Mouse (Mus musculus): ENCODE data around the gene Nek8.

- TF ChIP-seq CTCF (IDR thresholded peaks at IDR 0.05; ENCODE audit: control insufficient read depth, insufficient read depth, insufficient replicate concordance, low read depth, low read length) (no peak), POLR2A (IDR thresholded peaks at IDR 0.05; ENCODE audit: control insufficient read depth, low read depth, low read length) (no peak)
These were observed 56.6 kb downstream of the Nek8 start for GRCm38 (mm10) chr11:78119898-78120297.

All from testis, adult 2 months (tissue).